10 mouse cellular contexts compared by ENCODE assay signal in genomic region chr7:143108200-143108599, GRCm38 (mm10). TPM values are rescaled to one million over a fixed set of nuclear protein-coding genes. Genes with fewer than 3 reads are reported as not detected.
DNase-seq lines count a peak whose midpoint lies in the region; ATAC-seq lines count a peak whose summit lies in the region.
"Had no signal": no experiment of that assay in that cellular context is flagged by ENCODE, and none has a peak within 500 bp of the region (broad histone marks: within the 10 kb centered on the region; RNA-seq: fewer than 3 reads in every experiment).

No protein-coding gene starts in this region.

- peak; percentile 22 for DNase-seq in cerebellum, adult 11 months
- DNase-seq in cerebellum, adult 8-10 months = peak; percentile 14
- DNase-seq in heart, postnatal 4 days = peak; percentile 80
- DNase-seq in lung, adult 18-20 months = peak; percentile 59 to 77
- no peak for DNase-seq in left cerebral cortex, adult 18-20 months (ENCODE audit: low spot score in 2 of 2)
- DNase-seq in gastrocnemius, postnatal 4 days (ENCODE audit: low spot score in 2 of 2) = no peak
- DNase-seq: B cell, adult 2 months had no signal

- no peak for ATAC-seq in cerebellum, adult (ENCODE audit: insufficient number of reproducible peaks, low FRiP score, low TSS enrichment)
- no peak for ATAC-seq in megakaryocyte, adult 5-6 weeks (ENCODE audit: poor library complexity, severe bottlenecking)

RNA-seq across cellular contexts. Expression of gene Kcnq1, which starts 2.0 kb away (rescaled TPM):
- 10 to 100 TPM; 51.7 to 55.3 TPM for total RNA-seq in heart, postnatal 4 days (2021)
- not detected in 2 replicates for total RNA-seq in megakaryocyte, adult 5-6 weeks (2015)
- not detected in 2 replicates for total RNA-seq in megakaryocyte, adult 5-6 weeks (2017)
- total RNA-seq in left cerebral cortex, adult 18-20 months (2021) = under 1 TPM; 0.30 to 0.54 TPM
- total RNA-seq in gastrocnemius, postnatal 4 days (2021) = 1 to 10 TPM; 6.0 to 7.7 TPM
- total RNA-seq: megakaryocyte progenitor cell, adult 5-6 weeks had no signal

RNA-seq across cellular contexts. Expression of gene Trpm5, which starts 13.8 kb away (rescaled TPM):
- total RNA-seq in heart, postnatal 4 days (2021) = under 1 TPM; 0.74 to 0.93 TPM
- not detected in 2 replicates for total RNA-seq in megakaryocyte, adult 5-6 weeks (2015)
- total RNA-seq in megakaryocyte, adult 5-6 weeks (2017) = not detected in 2 replicates
- total RNA-seq in left cerebral cortex, adult 18-20 months (2021) = not detected
- 10 to 100 TPM in 1 of 2 experiments, 1 to 10 TPM in 1; 10.0 to 10.3 TPM for total RNA-seq in gastrocnemius, postnatal 4 days (2021)
- total RNA-seq: megakaryocyte progenitor cell, adult 5-6 weeks had no signal

RNA-seq across cellular contexts. Expression of gene Tssc4, which starts 39.2 kb away (rescaled TPM):
- total RNA-seq in heart, postnatal 4 days (2021) = 10 to 100 TPM; 32.6 to 33.9 TPM
- total RNA-seq in megakaryocyte, adult 5-6 weeks (2015) = 14.0 and 19.2 TPM in 2 replicates
- 17.7 and 20.5 TPM in 2 replicates for total RNA-seq in megakaryocyte, adult 5-6 weeks (2017)
- total RNA-seq in left cerebral cortex, adult 18-20 months (2021) = 10 to 100 TPM; 37.8 to 39.6 TPM
- total RNA-seq in gastrocnemius, postnatal 4 days (2021) = 10 to 100 TPM; 24.5 to 26.8 TPM

RNA-seq across cellular contexts. Expression of gene Cd81, which starts 55.7 kb away (rescaled TPM):
- 100 to 1,000 TPM; 600 to 620 TPM for total RNA-seq in heart, postnatal 4 days (2021)
- 17.2 and 20.3 TPM in 2 replicates for total RNA-seq in megakaryocyte, adult 5-6 weeks (2015)
- 22.5 and 25.3 TPM in 2 replicates for total RNA-seq in megakaryocyte, adult 5-6 weeks (2017)
- total RNA-seq in left cerebral cortex, adult 18-20 months (2021) = 100 to 1,000 TPM; 388 to 392 TPM
- total RNA-seq in gastrocnemius, postnatal 4 days (2021) = 100 to 1,000 TPM; 347 to 375 TPM

Comparison
In these comparisons a context has a peak if more than half of its experiments do, and no peak if none do; other contexts are left out.
1. DNase-seq: peak in cerebellum, adult 11 months (single experiment), cerebellum, adult 8-10 months (single experiment), heart, postnatal 4 days (single experiment) and lung, adult 18-20 months (2 of 2); none in left cerebral cortex, adult 18-20 months (0 of 2) and gastrocnemius, postnatal 4 days (0 of 2).
2. RNA of gene Kcnq1, which starts 2.0 kb away (total RNA-seq): 51.7 to 55.3 TPM in heart, postnatal 4 days; 6.0 to 7.7 TPM in gastrocnemius, postnatal 4 days, 0.30 to 0.54 TPM in left cerebral cortex, adult 18-20 months and not detected in megakaryocyte, adult 5-6 weeks; every median in the first group is over 4 times any median in the second.
3. RNA of gene Trpm5, which starts 13.8 kb away (total RNA-seq): 10.0 to 10.3 TPM in gastrocnemius, postnatal 4 days; 0.74 to 0.93 TPM in heart, postnatal 4 days, not detected in left cerebral cortex, adult 18-20 months and not detected in megakaryocyte, adult 5-6 weeks; every median in the first group is over 4 times any median in the second.